Mouse (Mus musculus) ES-CJ7 (cell line): ENCODE results near the gene Tor1b.

Experiments used
- DNase-seq: peaks from one replicate; pipeline ENCODE4 v3.0.0; 2011; ENCODE audit warnings: low read depth, low spot score

Gene Tor1b

DNA sequence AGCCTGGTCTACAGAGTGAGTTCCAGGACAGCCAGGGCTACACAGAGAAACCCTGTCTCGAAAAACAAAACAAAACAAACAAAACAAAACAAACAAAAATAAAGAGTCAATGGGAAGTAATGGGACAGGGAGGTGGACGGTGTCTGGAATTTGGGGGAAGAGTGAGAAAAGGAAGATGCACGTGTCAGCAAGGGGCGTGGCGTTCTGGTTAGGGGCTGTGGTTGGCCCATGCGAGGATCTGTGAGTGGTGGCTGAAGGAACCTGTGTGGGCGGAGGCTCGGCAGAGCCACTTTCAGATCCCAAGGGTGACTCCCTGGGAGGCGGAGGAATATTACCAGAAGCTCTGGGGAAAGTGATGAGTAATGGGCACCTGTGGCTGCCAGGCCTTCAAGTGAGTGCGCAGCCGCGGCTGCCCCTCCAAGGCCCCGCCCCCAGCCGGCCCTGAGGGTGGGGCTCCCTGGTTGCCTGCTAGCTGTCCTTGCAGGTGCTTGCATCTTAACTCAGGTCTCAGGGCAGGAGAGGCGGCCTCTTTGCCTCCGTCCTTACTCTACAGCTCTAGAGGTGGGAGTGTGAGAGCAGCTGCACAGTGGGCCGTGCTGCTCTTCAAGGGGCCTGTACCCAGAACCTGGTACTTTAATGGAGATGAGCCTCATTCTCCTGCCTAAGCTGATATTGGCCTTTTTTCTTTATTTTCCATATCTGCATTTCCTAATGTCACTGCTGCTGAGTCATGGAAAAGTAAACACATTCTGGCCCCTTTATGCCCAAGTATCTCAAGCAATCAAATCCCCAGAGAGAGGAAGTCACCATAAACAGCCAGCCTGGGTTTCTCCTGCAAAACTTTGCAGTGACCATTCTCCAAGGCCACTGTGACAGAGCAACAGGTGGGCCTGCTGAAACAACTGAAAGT lies 32.6 kb downstream of the Tor1b start:
- DNase-seq, result peak; percentile 92

DNA sequence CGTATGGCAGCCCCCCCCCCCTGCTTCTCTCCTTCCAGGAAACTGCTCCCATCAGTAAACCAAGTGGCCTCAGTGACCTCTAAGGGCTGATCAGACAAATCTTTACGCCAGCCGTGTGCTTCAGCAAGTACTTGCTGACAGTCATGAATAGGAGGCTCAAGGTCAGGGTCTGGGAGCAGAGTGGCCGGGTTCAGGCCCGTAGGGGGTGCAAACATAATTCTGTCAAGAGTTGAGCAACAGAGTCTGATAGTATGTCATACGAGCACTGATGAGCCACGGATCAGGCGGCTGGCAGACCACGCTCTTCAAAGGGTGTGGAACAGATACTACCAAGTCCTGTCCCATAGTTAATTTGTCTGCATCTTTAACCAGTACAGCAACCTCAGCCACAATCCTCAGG lies 37.5 kb downstream of the Tor1b start:
- peak; percentile 30 for DNase-seq

DNA sequence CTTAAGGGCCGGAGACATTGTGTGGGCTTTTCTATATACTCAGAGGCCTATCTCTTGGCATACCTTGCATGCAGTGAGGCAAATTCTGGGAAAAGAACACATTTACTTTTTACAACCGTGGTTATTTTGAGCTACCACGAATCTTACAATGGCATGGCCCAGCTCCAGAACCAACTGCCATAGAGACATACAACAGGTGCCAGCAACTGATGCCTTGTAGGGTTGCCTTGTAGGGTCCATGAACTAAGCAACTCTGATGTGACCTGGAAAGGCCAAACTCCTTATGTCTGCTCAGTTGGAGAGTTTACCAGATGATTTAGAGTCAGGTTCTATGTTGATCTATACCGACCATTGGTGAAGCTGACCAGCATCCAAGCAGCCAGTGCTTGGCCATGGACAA lies 42.1 kb downstream of the Tor1b start:
- no peak for DNase-seq

DNA sequence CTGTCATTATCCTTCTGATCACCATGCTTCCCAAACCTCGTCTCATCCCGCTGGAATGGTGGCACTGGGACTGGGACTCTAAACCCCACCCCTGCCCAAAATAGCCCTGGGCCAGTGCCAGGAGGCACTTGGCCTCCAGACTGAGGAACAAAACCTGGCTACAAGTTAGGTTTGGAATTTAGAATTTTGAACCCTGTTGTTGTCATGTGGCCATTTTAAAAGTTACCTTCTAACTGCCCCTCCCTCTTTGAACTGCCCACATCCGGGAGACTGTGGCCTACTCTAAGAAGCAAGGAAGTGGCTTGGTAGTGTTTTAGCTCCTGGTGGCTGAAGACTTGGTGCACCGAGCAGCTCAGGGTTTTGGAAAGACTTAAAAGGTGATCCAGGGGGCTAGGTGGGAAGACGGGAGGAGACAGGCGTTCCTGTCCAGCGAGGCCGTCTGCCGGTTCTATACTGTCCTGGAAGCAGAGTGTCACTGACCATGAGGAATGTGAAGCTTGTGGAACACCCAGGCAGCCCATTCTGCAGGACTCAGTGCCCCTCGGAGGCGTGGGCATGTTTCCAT lies 42.8 kb downstream of the Tor1b start:
- no peak for DNase-seq

DNA sequence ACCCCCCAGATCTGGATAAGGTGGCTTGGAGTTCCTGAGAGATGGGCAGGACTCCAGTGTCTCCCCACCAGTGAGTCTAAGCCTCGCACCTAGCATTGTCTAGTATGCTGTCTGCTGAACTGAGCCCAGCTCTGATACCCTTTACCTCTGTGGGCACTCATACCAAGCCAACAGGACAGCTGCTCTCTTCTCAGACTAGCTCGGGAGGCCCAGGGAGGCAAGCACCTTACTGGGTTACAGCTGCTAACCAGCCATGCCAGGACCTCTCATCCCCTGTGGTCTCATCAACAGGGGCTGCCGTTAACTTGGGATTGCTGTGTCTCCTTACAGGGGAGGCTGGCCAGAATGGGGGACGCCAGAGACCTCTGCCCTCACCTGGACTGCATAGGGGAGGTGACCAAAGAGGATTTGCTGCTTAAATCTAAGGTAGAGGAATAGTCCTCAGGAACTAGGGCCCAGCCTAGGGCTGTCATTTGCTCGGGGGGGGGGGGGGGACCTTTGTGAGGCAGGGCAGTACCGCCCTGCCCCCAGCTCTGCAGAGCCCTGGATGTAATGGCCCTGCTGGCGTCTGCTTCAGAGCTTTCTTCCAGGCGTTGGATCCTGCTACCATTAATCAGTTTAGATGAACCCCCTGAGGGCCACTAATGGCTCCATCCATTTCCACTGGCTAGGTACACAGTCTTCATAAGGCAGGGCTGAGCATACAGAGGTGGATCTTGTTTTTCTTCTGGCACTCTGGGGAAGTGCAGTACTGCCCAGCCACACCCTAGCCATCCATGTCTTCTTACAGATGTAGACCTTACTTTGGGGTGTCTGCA lies 45.9 kb downstream of the Tor1b start:
- DNase-seq, result no peak

DNA sequence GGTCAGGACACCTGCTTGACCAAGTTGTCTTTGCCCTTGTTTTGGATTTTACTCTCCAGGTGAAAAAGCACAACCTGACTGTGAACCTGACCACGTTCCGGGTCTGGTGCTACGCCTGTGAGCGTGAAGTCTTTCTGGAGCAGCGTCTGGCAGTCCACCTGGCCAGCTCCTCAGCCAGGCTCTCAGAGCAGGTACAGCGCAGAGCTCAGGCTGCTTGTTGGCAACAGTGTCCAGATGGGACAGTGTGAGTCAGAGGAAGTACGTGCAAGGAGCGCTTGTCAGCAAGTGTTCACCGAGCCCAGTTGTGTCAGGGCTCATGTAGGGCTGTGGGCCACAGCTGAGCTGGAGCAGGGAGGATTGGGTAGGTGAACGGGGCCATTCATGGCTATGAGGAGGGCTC lies 50.1 kb downstream of the Tor1b start:
- no peak for DNase-seq

DNA sequence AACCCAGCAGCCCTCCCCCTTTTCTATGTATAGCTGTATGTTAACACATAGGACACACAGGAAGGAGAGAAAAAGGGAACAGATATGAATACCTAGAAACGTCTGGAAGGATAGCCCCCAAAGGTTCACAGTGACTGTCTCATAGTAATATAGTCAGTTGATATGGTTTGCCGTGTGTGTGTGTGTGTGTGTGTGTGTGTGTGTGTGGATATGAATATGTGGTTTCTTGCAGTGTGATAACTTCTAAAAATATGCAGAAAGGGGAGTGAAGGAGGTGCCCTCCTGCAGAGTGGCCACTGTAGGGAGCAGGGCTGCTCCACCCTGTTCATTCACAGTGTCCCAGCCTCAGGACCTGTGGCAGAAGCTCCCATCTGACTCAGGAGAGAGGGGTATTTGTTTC lies 52.7 kb downstream of the Tor1b start:
- DNase-seq, result no peak

DNA sequence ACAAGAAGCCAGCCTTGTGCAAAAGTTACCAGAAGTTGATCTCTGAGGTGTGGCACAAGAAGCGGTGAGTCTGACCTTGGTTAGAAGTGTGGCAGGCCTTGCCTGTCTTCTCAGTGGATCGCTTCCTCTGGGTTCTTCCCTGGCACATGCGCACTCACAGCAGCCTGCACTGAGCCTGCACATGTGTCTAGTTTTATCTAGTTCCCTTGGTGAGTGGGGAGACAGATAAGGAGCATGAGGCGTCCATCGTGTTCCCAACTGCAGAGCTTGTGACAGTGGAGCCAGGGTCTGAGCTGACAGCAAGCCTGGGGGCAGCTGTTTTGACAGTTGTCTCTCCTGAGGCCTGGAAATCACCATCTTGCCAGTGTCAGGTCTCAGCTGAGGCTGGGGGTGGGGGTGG lies 53.7 kb downstream of the Tor1b start:
- DNase-seq, result no peak

DNA sequence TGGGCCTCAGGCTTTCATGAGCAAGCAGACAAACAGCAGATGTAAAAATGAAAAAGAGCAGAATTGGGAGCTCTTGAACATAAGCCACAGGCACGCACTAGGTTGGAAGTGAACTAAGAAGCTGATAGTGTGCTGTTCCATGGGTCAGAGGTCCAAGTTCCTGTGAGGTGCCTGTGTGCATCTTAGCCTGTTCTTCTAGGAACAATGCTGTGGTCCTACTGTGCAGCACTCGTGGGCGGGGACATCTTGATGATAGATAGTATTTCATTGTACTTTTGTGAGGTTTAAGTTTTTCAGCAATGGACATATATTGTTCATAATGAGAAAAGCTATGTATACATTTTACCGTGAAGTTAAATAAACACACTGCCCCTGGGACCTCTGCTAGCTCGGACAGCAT lies 54.4 kb downstream of the Tor1b start:
- no peak for DNase-seq
